Mouse (Mus musculus): ENCODE results near the gene Dpm2. TPM values are rescaled to one million over a fixed set of nuclear protein-coding genes. Genes with fewer than 3 reads are reported as not detected.

Dpm2 gene
- polyA plus RNA-seq, 1 experiment, result 87.5 TPM

DNA sequence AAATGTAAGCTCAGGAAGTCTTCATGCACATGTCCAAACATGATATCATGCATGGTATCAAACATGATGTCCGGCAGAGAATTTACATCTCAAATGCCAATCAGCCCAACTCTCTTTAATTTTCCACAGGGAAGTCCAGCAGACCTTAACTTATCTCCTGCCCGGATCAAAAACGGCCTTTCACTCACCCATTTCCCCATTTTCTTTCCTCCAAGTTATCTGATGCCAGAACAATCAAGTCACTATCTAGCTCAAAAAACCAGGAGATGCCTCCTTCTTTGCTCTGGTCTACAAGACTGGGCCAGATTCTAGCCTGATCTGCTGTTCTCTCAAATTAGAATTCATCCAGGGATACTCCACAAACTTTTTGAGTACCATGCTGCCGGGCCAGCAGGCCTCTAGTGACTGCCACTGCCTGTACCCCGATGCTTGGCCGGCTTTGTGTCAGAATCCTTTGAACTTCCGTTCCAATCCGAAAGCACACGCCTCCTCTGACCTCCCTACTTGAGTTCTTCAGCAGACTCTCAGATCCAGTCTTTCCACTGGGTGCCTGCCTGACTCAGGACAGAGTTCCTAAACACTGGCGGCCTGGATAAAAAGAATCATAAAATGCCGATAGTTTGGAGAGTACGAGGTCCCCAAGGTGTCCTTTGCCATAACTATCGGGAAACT, 36.5 kb upstream of the Dpm2 start:
- H3K4me3 ChIP-seq (ENCODE audit: low read depth, low read length), result peak overlapping the region; percentile 64
- H3K4me1 ChIP-seq (ENCODE audit: control insufficient read depth, insufficient read depth, insufficient read length, low read length), result peaks cover 21% of the 10 kb centered on the region; the same call in 1 of the 2 replicates
- TF ChIP-seq POLR2A (IDR thresholded peaks at IDR 0.05; ENCODE audit: low read depth, low read length) (peak; percentile 68; the same call in 1 of the 2 replicates), CTCF (IDR thresholded peaks at IDR 0.05; ENCODE audit: extremely low read depth, insufficient read length, insufficient replicate concordance, low read depth, low read length) (no peak)
- WGBS, result 7% methylated on average over 13 of the region's 13 CpGs
- no peaks in the 10 kb centered on the region for H3K27me3 ChIP-seq (ENCODE audit: control insufficient read depth, insufficient read depth, low read length)
- H3K36me3 ChIP-seq (ENCODE audit: control insufficient read depth, insufficient read depth, low read length), result no peaks in the 10 kb centered on the region
- H3K27ac ChIP-seq (ENCODE audit: insufficient read depth, low read depth, low read length), result peak overlapping the region; percentile 97

DNA sequence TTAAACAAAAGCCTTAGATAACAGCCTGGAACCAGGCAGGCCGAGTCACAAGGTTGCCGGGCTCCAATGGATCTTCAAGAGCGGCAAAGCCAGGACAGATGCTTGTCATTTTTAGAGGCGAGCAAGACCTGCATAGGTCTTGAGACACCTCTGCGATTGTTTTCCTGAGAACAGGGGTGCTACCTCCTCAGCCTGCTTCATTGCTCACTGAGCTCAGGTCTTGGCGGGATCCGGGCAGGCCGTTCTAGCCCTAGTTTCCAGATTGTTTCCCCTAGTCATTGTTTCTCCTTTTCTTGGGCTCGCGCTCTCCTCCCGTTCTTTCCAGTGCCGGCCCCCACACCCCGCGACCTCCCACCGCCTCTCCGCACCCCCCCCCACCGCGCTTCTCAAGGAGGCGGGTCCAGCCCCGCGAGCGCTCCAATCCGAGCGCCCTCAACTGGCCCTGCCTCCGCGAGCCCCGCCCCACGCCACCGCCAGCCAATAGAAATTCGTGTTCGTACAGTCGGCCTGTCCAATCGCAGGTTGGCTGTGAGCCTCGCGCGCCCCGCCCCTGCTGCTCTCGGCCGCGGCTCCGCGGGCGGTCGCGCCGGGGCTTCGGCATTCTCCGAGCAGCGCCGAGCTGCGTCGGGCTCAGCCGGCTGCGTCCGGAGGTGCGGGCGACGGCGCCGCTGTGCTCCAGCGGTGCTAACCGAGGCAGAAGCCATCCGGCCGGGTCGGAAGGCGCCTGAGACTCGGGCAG, 35.8 kb upstream of the Dpm2 start, which contains the start of gene Fam102a:
TSS of gene Fam102a (plus strand) at position 600 of the 739 bp plus-strand sequence.
- under 1% methylated on average over 67 of the region's 67 CpGs for WGBS
- Histone ChIP-seq H3K36me3 (ENCODE audit: control insufficient read depth, insufficient read depth, low read length) (no peaks in the 10 kb centered on the region), H3K4me1 (ENCODE audit: control insufficient read depth, insufficient read depth, insufficient read length, low read length) (peaks cover 25% of the 10 kb centered on the region; the same call in 1 of the 2 replicates)

DNA sequence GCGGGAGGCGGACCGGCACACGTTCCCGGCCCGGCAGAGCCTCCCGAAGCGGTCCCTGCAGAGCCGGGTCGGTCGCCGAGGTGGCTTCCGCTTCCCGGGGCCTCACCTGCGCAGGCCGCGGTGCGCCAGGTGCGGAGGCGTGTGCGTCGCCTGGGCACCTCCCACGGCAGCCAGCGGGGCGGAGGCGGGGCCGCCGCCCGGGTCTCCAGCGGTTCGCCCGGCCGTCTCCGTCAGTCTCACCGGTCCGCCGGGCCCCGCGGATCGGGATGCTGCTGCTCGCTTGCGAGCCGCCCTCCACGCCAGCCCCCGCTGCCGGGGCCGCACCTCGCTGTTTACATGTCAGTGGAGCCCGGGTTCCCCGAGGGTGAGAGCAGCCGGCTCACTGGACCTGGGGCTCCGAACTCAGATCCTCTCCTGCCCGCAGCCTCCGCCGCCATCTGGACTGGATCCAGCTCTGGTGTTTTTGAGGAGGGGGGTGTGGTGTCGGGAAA, 35.1 kb upstream of the Dpm2 start:
- TF ChIP-seq CTCF (IDR thresholded peaks at IDR 0.05; ENCODE audit: extremely low read depth, insufficient read length, insufficient replicate concordance, low read depth, low read length), result no peak
- peak; percentile 88 for TF ChIP-seq POLR2A (IDR thresholded peaks at IDR 0.05; ENCODE audit: low read depth, low read length)
- under 1% methylated on average over 56 of the region's 56 CpGs for WGBS

More for the DNA sequence above, 35.8 kb upstream of the Dpm2 start, which contains the start of gene Fam102a:
- TF ChIP-seq CTCF (IDR thresholded peaks at IDR 0.05; ENCODE audit: extremely low read depth, insufficient read length, insufficient replicate concordance, low read depth, low read length), result no peak
- TF ChIP-seq POLR2A (IDR thresholded peaks at IDR 0.05; ENCODE audit: low read depth, low read length), result peak; percentile 85
- peak within 1 kb of the TSS; percentile 97 for H3K4me3 ChIP-seq (ENCODE audit: low read depth, low read length)
- peak within 1 kb of the TSS; percentile 100 for H3K27ac ChIP-seq (ENCODE audit: insufficient read depth, low read depth, low read length)
- H3K27me3 ChIP-seq (ENCODE audit: control insufficient read depth, insufficient read depth, low read length), result no peaks in the 10 kb centered on the region

DNA sequence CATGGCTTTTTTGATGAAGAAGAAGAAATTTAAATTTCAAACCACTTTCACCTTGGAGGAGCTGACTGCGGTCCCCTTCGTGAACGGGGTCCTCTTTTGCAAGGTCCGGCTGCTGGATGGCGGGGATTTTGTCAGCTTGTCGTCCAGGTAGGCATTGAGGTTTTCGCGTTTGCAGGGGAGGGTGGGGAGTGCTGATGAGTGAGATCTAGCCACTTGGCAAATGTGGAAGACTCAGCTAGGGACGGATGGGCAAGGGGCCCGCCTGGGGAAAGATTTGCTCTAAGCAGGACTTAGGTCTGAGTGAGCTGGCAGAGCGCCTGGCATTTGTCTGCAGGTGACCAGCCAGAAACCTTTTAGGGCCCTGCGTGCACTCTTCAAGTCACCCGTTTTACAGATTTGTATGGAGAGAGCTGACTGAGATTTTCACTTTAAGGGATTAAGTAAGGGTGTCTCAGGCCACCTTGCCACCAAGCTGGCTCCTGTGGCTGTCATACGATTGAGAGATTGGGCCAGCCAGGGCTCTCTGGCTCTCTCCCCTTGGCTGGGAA, 34.5 kb upstream of the Dpm2 start:
- TF ChIP-seq CTCF (IDR thresholded peaks at IDR 0.05; ENCODE audit: extremely low read depth, insufficient read length, insufficient replicate concordance, low read depth, low read length), result no peak
- TF ChIP-seq POLR2A (IDR thresholded peaks at IDR 0.05; ENCODE audit: low read depth, low read length), result no peak; the same call in 1 of the 2 replicates
- no peaks in the 10 kb centered on the region for H3K36me3 ChIP-seq (ENCODE audit: control insufficient read depth, insufficient read depth, low read length)
- no peaks in the 10 kb centered on the region for H3K27me3 ChIP-seq (ENCODE audit: control insufficient read depth, insufficient read depth, low read length)
- peak overlapping the region; percentile 97 for H3K4me3 ChIP-seq (ENCODE audit: low read depth, low read length)
- under 1% methylated on average over 14 of the region's 14 CpGs for WGBS
- H3K27ac ChIP-seq (ENCODE audit: insufficient read depth, low read depth, low read length), result peak overlapping the region; percentile 100
- peaks cover 28% of the 10 kb centered on the region; the same call in 1 of the 2 replicates for H3K4me1 ChIP-seq (ENCODE audit: control insufficient read depth, insufficient read depth, insufficient read length, low read length)

More for the DNA sequence above, 35.1 kb upstream of the Dpm2 start:
- Histone ChIP-seq H3K4me1 (ENCODE audit: control insufficient read depth, insufficient read depth, insufficient read length, low read length) (peaks cover 23% of the 10 kb centered on the region; the same call in 1 of the 2 replicates), H3K4me3 (ENCODE audit: low read depth, low read length) (peak overlapping the region; percentile 97), H3K36me3 (ENCODE audit: control insufficient read depth, insufficient read depth, low read length) (no peaks in the 10 kb centered on the region), H3K27me3 (ENCODE audit: control insufficient read depth, insufficient read depth, low read length) (no peaks in the 10 kb centered on the region), H3K27ac (ENCODE audit: insufficient read depth, low read depth, low read length) (peak overlapping the region; percentile 100)

DNA sequence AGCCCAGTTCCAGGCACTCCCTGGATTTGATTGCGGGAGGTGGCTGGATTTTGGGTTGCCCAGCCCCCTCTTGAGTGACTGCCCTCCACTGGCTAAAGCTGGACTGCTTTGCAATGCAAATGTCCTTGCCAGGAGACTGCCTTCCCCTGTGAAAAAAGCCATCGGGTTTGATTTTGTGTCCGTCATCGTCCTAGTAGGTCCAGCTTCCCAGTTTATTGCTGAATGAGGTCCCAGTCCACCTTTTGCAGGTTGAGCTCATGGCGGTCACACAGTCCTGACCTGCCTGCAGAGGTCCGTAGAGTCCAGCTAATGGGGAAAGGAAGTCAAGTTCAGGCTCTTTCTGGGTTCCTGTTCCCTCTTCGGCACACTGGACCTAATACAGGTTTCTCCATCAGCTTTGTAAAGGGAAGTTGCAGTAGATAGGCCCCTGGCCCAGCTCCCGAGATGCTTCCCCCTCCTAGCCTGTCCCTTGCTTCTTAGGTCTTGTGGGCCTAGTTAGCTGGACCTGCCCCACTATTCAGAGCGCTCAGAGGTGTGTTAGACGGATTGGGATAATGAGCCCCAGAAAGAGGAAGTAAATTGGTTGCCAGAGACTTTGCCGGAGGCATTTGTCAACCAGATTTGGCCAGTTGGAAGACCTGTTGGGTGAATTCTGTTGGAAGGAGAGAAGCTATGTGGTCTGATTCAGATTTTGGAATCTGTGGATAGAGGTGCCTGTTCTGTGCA, 33.9 kb upstream of the Dpm2 start:
- Histone ChIP-seq H3K4me1 (ENCODE audit: control insufficient read depth, insufficient read depth, insufficient read length, low read length) (peaks cover 32% of the 10 kb centered on the region; the same call in 1 of the 2 replicates), H3K4me3 (ENCODE audit: low read depth, low read length) (peak overlapping the region; percentile 97), H3K27ac (ENCODE audit: insufficient read depth, low read depth, low read length) (peak overlapping the region; percentile 100), H3K36me3 (ENCODE audit: control insufficient read depth, insufficient read depth, low read length) (no peaks in the 10 kb centered on the region), H3K27me3 (ENCODE audit: control insufficient read depth, insufficient read depth, low read length) (no peaks in the 10 kb centered on the region)
- TF ChIP-seq POLR2A (IDR thresholded peaks at IDR 0.05; ENCODE audit: low read depth, low read length) (no peak; the same call in 1 of the 2 replicates), CTCF (IDR thresholded peaks at IDR 0.05; ENCODE audit: extremely low read depth, insufficient read length, insufficient replicate concordance, low read depth, low read length) (peak; percentile 47; the same call in 1 of the 2 replicates)
- 6% methylated on average over 11 of the region's 11 CpGs for WGBS

DNA sequence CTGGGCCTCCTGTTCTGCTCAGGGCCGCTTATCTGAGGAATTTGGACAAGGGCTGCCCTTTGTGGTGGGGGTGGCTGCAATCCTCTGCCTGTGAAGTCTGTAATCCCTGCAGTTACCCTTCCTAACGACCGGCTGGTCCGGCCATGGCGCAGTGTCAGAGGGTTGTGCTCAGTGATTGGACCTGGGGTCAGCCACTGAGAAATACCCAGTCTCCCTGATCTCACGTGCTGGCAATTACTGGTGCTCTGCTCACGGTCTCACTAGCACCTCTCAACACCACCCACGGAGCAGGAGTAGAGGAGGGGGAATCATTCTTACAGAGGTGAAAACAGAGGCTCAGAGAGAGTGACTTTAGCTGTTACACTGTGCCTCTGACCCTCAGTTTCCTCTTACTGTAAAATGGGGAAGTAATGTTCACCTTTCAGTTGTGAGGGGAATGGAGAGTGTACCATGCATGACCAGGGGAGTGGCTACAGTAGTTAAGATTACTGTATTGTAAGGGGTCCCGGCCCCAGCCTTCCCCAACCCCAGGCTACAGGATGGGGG, 33.2 kb upstream of the Dpm2 start:
- Histone ChIP-seq H3K4me3 (ENCODE audit: low read depth, low read length) (peak overlapping the region; percentile 97), H3K36me3 (ENCODE audit: control insufficient read depth, insufficient read depth, low read length) (no peaks in the 10 kb centered on the region), H3K27ac (ENCODE audit: insufficient read depth, low read depth, low read length) (peak overlapping the region; percentile 100), H3K27me3 (ENCODE audit: control insufficient read depth, insufficient read depth, low read length) (no peaks in the 10 kb centered on the region), H3K4me1 (ENCODE audit: control insufficient read depth, insufficient read depth, insufficient read length, low read length) (peaks cover 38% of the 10 kb centered on the region; the same call in 1 of the 2 replicates)
- TF ChIP-seq CTCF (IDR thresholded peaks at IDR 0.05; ENCODE audit: extremely low read depth, insufficient read length, insufficient replicate concordance, low read depth, low read length) (no peak), POLR2A (IDR thresholded peaks at IDR 0.05; ENCODE audit: low read depth, low read length) (no peak)
- 10% methylated on average over 9 of the region's 9 CpGs for WGBS

All from small intestine, adult 2 months (tissue).